Mouse (Mus musculus): ENCODE measurements around the gene Hmg20a. TPM values are rescaled to one million over a fixed set of nuclear protein-coding genes. Genes with fewer than 3 reads are reported as not detected.
"Not testable (repeated sequence)": the region's sequence is repeated elsewhere in the genome, so short reads cannot be mapped to it uniquely, and the experiment has no call there.

Gene Hmg20a
- polyA plus RNA-seq, 1 experiment from 2014 or later = 12.9 TPM

GRCm38 (mm10) chr9:56435821-56436526 is 17.6 kb downstream of the Hmg20a start:
- Histone ChIP-seq H3K4me1 (replicated peaks; ENCODE audit: control insufficient read depth, insufficient read depth, low read length) (no peaks in the 10 kb centered on the region), H3K4me2 (replicated peaks; ENCODE audit: low read depth) (no peak overlapping the region), H3K36me3 (ENCODE audit: control insufficient read depth, insufficient read depth) (no peaks in the 10 kb centered on the region), H3K9me3 (ENCODE audit: control insufficient read depth) (no peaks in the 10 kb centered on the region), H3K9ac (ENCODE audit: low read depth, low read length) (no peak overlapping the region), H3K4me3 (ENCODE audit: low read depth, low read length) (no peak overlapping the region), H3K27ac (ENCODE audit: low read depth, low read length) (no peak overlapping the region), H3K27me3 (replicated peaks; ENCODE audit: control insufficient read depth, insufficient read depth, low read length) (no peaks in the 10 kb centered on the region)
- ATAC-seq = no peak
- 78% methylated on average over 5 of the region's 5 CpGs for WGBS
- no peak for TF ChIP-seq CTCF (IDR thresholded peaks at IDR 0.05; ENCODE audit: low read depth)

DNA sequence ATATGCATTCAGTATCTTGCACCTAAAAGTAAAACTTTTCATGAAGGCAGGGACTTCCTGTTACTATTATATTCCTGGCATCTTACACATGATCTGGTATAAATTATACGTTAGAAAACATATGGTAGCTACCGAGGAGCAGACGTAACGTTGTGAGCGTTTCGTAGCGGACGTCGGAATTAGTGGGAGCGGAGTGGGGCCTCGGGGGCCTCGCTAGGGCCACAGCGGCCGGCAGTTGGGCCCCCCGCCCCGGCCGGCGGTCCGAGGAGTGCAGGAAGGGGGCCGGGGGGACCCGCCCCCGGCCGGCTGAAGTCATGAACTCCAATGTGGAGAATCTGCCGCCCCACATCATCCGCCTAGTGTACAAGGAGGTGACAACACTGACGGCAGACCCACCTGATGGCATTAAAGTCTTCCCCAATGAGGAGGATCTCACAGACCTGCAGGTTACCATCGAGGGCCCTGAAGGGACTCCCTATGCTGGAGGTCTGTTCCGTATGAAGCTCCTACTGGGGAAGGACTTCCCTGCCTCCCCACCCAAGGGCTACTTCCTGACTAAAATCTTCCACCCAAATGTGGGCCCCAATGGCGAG is 19.0 kb downstream of the Hmg20a start:
- ATAC-seq = not testable (repeated sequence)

DNA sequence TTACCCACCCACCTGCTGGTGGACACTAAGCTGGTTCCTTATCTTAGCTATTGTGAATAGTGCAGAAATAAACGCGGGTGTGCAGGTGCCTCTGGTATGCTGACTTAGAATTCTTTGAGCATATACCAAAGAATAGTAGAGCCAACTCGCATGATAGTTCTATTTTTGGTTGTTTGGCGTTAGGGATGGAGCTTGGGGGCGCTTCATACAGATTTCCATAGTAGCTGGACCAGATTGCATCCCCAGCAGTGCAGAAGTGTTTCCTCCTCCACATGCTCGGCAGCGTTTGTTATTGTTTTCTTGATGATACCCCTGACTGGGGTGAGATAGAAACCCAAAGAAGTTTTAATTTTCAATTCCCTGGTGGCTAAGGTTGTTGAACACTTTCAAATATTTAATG is 21.3 kb downstream of the Hmg20a start:
- H3K27ac ChIP-seq (ENCODE audit: low read depth, low read length) = no peak overlapping the region
- 79% methylated on average over 7 of the region's 7 CpGs for WGBS
- no peak for ATAC-seq
- no peaks in the 10 kb centered on the region for H3K4me1 ChIP-seq (replicated peaks; ENCODE audit: control insufficient read depth, insufficient read depth, low read length)
- no peak for TF ChIP-seq CTCF (IDR thresholded peaks at IDR 0.05; ENCODE audit: low read depth)
- no peaks in the 10 kb centered on the region for H3K36me3 ChIP-seq (ENCODE audit: control insufficient read depth, insufficient read depth)
- no peaks in the 10 kb centered on the region for H3K27me3 ChIP-seq (replicated peaks; ENCODE audit: control insufficient read depth, insufficient read depth, low read length)
- no peak overlapping the region for H3K9ac ChIP-seq (ENCODE audit: low read depth, low read length)
- H3K9me3 ChIP-seq (ENCODE audit: control insufficient read depth) = no peaks in the 10 kb centered on the region
- H3K4me2 ChIP-seq (replicated peaks; ENCODE audit: low read depth) = no peak overlapping the region
- no peak overlapping the region for H3K4me3 ChIP-seq (ENCODE audit: low read depth, low read length)

More for the DNA sequence above, 19.0 kb downstream of the Hmg20a start:
- H3K4me2 ChIP-seq (replicated peaks; ENCODE audit: low read depth); H3K27me3 ChIP-seq (replicated peaks; ENCODE audit: control insufficient read depth, insufficient read depth, low read length); H3K4me1 ChIP-seq (replicated peaks; ENCODE audit: control insufficient read depth, insufficient read depth, low read length); H3K36me3 ChIP-seq (ENCODE audit: control insufficient read depth, insufficient read depth); H3K9me3 ChIP-seq (ENCODE audit: control insufficient read depth); H3K9ac ChIP-seq (ENCODE audit: low read depth, low read length); H3K27ac ChIP-seq (ENCODE audit: low read depth, low read length); H3K4me3 ChIP-seq (ENCODE audit: low read depth, low read length): not testable (repeated sequence)
- WGBS = 92% methylated on average over 20 of the region's 29 CpGs

DNA sequence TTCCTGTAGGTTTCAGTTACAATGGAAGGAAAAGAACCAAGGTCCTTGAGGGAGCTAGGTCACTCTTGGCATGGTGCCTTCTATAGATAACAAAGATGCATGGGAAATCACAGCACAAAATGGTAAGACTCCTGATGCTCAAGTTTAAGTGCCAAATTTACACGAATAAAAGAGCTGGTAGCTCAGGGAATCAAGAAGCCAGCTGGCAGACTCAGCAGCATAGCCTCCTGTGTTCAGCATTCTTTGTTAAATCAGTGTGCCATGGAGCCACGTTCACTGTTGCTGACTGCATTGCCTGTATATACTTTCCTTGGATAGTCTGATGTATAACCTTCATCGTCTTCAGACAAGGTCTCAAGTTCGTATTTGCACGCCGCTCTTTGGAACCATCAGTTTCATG is 33.2 kb downstream of the Hmg20a start:
- Histone ChIP-seq H3K27me3 (replicated peaks; ENCODE audit: control insufficient read depth, insufficient read depth, low read length) (no peaks in the 10 kb centered on the region), H3K9ac (ENCODE audit: low read depth, low read length) (no peak overlapping the region), H3K27ac (ENCODE audit: low read depth, low read length) (no peak overlapping the region), H3K36me3 (ENCODE audit: control insufficient read depth, insufficient read depth) (no peaks in the 10 kb centered on the region), H3K4me1 (replicated peaks; ENCODE audit: control insufficient read depth, insufficient read depth, low read length) (no peaks in the 10 kb centered on the region), H3K4me3 (ENCODE audit: low read depth, low read length) (no peak overlapping the region), H3K4me2 (replicated peaks; ENCODE audit: low read depth) (no peak overlapping the region), H3K9me3 (ENCODE audit: control insufficient read depth) (no peaks in the 10 kb centered on the region)
- no peak for TF ChIP-seq CTCF (IDR thresholded peaks at IDR 0.05; ENCODE audit: low read depth)
- 88% methylated on average over 6 of the region's 6 CpGs for WGBS
- no peak for ATAC-seq

- ATAC-seq = no peak
- 67% methylated on average over 2 of the region's 2 CpGs for WGBS
- H3K4me2 ChIP-seq (replicated peaks; ENCODE audit: low read depth) = no peak overlapping the region
- H3K27ac ChIP-seq (ENCODE audit: low read depth, low read length) = no peak overlapping the region
- no peak overlapping the region for H3K4me3 ChIP-seq (ENCODE audit: low read depth, low read length)
- no peak for TF ChIP-seq CTCF (IDR thresholded peaks at IDR 0.05; ENCODE audit: low read depth)
- no peaks in the 10 kb centered on the region for H3K4me1 ChIP-seq (replicated peaks; ENCODE audit: control insufficient read depth, insufficient read depth, low read length)
- H3K9me3 ChIP-seq (ENCODE audit: control insufficient read depth) = no peaks in the 10 kb centered on the region
- H3K27me3 ChIP-seq (replicated peaks; ENCODE audit: control insufficient read depth, insufficient read depth, low read length) = no peaks in the 10 kb centered on the region
- no peaks in the 10 kb centered on the region for H3K36me3 ChIP-seq (ENCODE audit: control insufficient read depth, insufficient read depth)
- H3K9ac ChIP-seq (ENCODE audit: low read depth, low read length) = no peak overlapping the region
These were observed 34.8 kb downstream of the Hmg20a start for GRCm38 (mm10) chr9:56453038-56453815.

GRCm38 (mm10) chr9:56456426-56456825 is 38.0 kb downstream of the Hmg20a start:
- Histone ChIP-seq H3K27ac (ENCODE audit: low read depth, low read length) (peak overlapping the region; percentile 28; the same call in 1 of the 2 replicates), H3K36me3 (ENCODE audit: control insufficient read depth, insufficient read depth) (no peaks in the 10 kb centered on the region), H3K9me3 (ENCODE audit: control insufficient read depth) (no peaks in the 10 kb centered on the region), H3K27me3 (replicated peaks; ENCODE audit: control insufficient read depth, insufficient read depth, low read length) (no peaks in the 10 kb centered on the region), H3K9ac (ENCODE audit: low read depth, low read length) (no peak overlapping the region), H3K4me2 (replicated peaks; ENCODE audit: low read depth) (no peak overlapping the region), H3K4me3 (ENCODE audit: low read depth, low read length) (no peak overlapping the region), H3K4me1 (replicated peaks; ENCODE audit: control insufficient read depth, insufficient read depth, low read length) (no peaks in the 10 kb centered on the region)
- ATAC-seq = peak; percentile 59; the same call in 1 of the 2 replicates
- WGBS = 55% methylated on average over 3 of the region's 3 CpGs
- no peak for TF ChIP-seq CTCF (IDR thresholded peaks at IDR 0.05; ENCODE audit: low read depth)
